Mouse (Mus musculus) CD8-positive naive resting alpha-beta T cell, adult 2 months (primary cell): ENCODE results near the gene Cdca3.
"Not testable (repeated sequence)": the region's sequence is repeated elsewhere in the genome, so short reads cannot be mapped to it uniquely, and the experiment has no call there.

Experiments
- DNase-seq, 2 experiments: peaks; one replicate each; pipeline ENCODE4 v3.0.0; 2022; ENCODE audit warnings: low read depth in 2 of 2, low spot score in 2 of 2

Cdca3 gene

DNA sequence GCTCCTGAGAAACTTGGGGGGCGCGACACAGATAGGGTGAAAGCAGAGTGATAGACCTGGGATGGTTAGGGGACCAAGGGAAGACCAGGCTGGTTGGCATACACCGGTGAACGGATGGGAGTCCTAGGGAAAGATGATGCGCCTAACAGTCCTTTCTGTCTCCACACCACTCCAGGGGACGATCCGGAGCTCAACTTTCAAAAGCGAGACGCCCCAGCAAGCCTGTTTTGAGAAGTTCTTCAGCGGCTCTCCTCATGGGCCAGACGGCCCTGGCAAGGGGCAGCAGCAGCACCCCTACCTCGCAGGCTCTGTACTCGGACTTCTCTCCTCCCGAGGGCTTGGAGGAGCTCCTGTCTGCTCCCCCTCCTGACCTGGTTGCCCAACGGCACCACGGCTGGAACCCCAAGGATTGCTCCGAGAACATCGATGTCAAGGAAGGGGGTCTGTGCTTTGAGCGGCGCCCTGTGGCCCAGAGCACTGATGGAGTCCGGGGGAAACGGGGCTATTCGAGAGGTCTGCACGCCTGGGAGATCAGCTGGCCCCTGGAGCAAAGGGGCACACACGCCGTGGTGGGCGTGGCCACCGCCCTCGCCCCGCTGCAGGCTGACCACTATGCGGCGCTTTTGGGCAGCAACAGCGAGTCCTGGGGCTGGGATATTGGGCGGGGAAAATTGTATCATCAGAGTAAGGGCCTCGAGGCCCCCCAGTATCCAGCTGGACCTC is 20.1 kb upstream of the Cdca3 start:
- no peak for DNase-seq

DNA sequence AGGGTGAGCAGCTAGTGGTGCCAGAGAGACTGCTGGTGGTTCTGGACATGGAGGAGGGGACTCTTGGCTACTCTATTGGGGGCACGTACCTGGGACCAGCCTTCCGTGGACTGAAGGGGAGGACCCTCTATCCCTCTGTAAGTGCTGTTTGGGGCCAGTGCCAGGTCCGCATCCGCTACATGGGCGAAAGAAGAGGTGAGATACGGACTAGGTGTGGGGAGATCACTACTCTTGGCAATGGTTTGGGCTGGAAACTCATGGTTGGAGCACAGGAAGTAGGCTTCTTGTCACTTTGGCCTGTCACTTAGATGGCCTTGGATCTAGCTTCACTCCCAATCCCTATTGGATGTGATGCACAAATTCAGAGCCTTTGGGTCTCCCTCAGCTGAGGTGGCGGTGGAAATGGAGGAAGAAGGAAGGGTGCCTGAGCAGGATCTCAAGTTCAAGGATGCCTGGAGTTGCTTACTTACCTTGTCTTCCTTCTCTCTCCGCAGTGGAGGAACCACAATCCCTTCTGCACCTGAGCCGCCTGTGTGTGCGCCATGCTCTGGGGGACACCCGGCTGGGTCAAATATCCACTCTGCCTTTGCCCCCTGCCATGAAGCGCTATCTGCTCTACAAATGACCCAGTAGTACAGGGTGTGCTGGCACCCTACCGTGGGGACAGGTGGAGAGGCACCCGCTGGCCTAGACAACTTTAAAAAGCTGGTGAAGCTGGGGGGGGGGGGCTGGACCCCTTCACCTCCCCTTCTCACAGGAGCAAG is 19.4 kb upstream of the Cdca3 start:
- DNase-seq: no peak

DNA sequence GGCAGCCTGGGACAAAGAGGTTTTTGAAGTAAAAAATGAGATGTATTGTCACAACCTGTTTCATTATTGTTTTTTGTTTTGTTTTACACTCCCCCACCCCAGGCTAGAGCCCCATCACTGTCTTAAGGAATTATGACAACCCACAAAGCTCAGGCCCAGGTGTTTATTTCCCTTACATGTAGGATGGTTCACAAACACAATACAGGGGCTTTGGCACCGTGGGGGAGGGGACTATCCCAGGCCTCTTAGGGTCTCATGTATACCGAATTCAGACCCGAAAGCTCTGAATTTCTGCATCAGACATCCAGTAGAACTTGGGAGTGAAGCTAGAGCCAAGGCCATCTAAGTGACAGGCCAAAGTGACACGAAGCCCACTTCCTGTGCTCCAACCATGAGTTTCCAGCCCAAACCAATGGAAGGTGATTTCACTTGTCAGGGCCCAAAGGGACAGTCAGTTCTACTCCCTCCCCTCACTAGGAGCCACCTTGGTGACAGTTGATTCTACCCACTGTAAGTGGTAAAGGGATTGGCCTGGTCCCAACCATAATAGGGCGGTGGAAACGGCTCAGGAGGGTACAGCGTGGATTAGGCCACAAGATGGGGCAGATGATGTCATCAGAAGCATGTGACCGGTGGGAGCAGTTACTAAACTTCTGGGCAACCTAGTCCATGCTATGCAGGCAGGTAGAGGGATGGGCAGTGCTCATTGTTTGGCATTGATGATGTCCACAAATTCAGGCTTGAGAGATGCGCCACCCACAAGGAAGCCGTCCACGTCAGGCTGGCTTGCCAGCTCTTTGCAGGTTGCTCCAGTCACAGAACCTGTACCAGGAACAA is 18.6 kb upstream of the Cdca3 start:
- not testable (repeated sequence) for DNase-seq

DNA sequence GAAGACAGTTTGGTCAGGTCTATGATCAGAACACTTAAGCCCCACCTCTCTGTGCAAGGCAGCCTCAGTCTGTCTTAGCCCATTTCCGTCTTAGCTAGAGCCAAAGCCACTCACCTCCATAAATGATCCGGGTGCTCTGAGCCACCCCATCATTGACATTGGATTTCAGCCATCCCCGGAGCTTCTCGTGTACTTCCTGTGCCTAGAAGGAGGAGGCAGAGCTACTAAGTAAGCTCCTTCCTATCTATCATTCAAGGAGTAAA is 18.0 kb upstream of the Cdca3 start:
- no peak for DNase-seq

DNA sequence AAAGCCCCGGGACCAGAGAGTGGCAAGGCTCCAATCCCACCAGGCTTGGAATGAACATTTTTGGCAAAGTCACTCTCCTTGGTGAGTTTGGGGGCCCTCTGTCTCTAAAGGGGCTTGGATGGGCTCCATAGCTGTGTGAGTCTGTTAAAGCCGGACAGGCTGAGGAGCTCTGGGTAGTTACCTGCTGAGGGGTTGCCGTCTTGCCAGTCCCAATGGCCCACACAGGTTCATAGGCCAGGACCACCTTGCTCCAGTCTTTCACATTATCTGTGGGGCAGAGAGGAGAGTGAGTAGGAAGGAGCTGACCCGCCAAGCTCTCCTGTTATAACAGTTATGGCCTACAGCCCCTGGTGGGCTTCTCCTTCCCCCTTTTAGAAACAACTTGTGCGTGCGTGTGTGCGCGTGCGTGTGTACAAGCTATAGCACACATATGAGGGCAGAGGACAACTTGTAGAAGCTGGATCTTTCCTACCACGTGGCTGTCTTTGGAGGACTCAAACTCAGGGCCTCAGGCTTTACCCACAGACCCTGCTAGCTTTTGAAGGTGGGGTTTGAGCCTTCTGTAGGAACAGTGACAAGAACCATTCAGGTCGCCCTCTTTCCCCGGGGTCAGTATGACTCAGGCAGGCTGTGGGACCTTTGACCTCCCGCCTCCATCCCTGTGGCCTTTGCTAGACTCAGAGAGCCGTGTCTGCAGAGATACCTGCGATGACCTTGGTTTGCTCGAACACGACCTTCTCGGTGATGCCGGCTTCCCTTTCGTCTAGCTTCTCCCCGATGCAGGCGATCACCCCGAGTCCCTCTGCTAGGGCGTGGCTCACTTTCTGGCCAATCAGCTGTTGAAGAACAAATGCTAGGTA is 17.4 kb upstream of the Cdca3 start:
- DNase-seq: no peak

DNA sequence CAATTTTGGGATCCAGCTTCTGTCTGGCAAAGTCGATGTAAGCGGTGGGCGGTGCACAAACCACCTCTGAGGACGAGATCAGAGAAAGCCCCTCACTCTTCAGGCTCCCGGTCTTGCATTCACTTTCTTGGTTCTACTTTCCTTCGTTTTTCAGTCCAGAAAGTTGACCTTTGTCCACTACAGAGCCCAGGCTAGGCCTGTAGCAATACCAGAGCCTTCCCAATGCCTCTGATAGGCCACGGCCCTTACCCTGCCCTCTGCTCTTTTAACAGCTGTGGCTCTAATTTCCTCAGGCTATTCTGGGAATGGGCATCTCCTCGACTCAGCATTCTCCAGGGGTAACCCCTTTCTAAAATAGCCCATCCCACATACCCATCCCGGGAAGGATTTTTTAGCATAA is 16.5 kb upstream of the Cdca3 start:
- DNase-seq: no peak

DNA sequence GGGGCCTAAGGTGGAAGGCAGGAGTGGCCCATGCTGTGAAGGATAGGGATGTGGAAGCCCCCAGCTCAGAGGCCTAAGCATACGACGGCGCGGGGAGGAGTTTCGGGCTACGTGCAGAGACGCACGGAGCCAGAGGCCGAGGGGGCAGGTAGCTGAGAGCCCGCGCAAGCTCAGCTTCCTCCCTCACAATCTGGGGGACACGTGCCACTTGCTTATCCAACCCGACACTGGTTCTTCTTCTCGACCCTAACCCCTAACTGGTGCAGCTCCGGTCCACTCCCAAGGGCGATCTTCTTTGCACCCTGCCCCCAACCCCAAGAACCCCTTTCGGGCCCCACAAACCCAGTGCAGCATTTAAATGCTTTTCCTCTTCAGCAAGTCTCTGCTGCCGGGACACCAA is 15.9 kb upstream of the Cdca3 start:
- DNase-seq: peak in 1 of 2 experiments; percentile 41

DNA sequence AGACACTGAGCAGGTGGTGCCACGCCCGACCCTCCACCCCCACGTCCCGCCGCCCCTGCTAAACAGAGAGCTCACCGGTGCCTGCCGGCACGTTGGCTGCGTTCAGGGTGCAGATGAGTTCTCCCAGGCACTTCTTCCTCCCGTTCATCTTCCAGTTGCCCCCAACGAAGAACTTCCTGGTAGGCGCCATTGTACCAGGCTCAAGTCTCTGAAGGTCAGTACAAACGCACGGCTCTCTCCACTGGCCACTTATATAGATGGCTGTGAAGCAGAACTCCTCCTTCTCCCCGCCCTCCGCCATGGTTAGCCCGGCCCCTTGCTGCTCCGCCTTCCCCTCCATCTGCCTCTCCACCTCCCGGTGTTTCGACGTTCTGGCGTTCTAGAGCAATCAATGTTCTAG is 15.4 kb upstream of the Cdca3 start, which contains the start of gene Tpi1:
Gene Tpi1 (minus strand): TSS at position 364 of the 400 bp plus-strand sequence.
- DNase-seq: peak; percentile 54 to 67

DNA sequence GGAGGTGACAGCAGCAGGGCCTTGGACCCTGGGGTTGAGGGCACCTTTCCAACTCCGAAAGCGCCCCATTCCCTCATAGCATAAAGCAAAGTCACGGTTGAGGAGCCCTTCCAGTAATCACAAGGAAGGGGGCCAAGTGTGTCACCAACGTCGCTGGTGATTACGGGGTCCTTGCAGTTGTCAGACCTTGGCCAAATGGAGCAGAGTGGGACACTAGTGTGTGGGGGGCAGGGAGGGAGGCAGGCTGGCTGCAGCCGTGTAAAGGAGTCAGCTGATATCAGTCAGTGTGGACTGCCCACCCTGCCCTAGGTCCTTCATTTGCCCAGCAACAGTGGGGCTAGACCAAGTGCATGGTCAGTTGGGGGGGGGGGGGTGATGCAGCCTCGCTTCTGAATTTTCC is 14.9 kb upstream of the Cdca3 start:
- DNase-seq: no peak

DNA sequence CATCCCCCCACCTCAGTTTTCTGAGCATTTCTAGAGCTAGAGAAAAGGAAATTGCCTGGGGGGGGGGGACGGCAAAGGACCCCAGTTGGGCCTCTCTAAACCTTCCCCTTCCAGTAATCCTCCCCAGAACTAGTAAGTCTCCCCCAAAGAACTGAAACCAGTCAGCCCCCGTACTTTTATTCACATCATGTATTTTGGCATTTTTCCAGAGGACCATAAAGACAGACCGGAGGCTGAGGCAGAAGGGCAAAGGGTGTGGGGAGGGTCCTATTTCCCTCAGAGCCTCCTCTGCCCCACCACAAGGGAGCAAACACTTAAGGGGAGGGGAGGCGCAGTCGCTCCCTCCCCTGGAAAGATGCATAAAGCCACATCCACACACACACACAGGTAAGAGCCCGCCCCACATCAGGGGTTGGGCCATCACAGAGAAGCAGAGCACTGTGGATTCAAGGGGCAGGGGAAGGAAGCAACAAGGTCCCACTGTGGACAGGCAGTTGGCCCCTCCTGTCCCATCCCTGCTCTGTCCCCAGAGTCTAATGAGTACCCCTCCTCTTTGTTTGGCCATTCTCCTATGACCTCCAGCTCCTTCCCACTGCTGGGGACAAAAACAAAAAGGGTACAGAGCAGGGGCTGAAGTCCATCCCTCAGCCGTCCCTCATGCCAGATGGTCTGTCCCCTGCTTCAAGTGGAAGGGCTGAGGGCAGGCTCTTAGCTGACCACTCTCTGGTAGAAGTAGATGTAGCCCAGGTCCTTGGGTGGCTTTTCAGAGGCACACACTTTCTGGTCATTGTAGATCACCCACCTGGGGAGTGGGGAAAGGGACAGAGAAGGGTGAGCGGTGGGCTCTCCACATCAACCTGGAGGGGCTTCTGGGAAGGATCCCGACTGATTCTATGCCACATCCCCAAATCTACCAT is 14.2 kb upstream of the Cdca3 start:
- DNase-seq: no peak

DNA sequence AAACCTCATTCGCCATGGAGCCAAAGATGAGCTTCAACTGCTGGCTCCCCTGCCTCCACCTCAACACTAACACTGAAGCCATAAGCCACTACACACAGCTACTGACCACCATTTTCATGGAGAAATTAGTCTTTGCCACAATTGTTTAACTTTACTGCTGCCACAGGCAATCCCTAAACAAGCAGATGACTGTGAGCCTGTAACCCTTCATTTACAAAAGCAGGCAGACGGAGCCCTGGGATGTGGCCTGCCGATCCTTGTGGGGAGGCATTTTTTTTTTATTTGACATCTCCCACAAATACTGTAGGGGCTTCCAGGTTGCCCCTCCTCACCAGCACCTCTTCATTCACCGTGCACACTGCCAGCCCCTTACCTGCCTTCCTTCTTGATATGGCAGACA is 12.7 kb upstream of the Cdca3 start:
- DNase-seq: no peak

DNA sequence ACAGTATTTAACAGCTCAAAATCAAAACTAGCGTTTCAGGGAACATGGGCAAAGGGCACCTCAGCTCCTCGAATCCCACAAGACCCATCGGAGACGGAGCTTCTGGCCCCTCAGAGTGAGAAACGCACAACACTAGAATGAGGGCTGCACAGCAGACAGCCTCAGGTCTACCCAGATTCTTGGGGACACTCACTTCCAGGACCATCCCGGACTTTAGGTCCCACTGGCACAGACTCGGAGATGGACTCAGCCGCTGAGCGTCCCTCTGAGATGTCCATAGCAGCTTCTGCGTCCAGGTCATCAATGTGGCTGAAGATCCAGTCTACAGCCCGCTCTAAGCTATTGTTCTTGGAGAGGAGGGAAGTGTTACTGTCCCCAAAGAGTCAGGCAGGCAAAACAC is 12.2 kb upstream of the Cdca3 start:
- DNase-seq: no peak

DNA sequence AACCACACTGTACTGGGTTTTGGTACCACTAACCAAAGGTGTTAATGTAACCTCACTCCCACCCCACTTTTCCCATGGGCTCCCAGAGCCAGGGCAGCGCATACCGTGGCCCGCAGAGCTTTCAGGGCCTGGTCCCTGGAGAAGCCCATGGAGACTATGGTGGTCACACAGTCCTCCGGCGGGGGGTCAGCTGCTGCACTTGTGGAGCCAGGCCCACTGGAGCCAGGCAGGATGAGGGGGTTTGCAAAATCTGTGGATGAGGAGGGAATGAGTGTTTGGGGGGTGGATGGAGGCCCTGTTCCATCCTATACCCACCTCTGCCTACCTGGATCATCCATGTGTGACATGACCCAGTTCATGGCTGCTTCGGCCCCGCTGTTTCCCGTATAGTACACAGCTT is 11.8 kb upstream of the Cdca3 start:
- DNase-seq: no peak

DNA sequence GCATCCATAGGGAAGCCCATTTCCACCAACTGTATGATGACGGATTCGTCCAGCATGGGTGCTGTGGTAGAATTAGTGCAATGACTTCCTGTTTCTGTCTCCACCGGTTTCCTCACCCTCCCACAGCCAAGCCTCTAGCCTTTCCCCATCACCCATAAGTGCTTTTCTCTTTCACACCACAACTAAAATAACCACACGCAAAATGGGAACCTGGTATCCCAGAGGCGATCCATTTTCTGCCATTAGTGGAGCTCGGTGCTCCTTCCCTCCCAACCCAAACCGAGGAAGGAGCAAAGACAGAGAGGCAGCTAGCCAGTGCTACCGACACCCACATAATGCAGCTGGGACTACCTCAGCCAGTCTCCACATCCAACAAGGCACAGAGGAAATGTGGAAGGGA is 11.4 kb upstream of the Cdca3 start:
- no peak for DNase-seq

DNA sequence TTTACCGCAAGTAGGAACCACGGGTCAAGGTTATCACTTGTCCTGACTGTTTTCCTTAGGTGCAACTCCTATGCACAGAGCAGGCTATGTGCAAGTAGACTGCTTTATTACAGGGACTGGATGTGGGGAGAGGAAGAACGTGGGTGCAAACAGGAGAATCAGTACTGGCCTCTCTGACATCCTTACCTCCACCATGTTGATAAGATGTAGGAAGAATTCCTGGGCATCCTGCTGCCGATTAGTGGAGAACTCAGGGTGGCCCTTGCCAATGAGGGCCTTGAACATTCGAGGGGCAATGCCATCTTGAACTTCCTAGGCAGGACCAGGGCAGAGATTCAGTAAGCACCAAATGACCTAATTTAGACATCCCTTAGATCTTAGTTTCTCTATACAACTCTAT is 8.5 kb upstream of the Cdca3 start:
- DNase-seq: no peak

DNA sequence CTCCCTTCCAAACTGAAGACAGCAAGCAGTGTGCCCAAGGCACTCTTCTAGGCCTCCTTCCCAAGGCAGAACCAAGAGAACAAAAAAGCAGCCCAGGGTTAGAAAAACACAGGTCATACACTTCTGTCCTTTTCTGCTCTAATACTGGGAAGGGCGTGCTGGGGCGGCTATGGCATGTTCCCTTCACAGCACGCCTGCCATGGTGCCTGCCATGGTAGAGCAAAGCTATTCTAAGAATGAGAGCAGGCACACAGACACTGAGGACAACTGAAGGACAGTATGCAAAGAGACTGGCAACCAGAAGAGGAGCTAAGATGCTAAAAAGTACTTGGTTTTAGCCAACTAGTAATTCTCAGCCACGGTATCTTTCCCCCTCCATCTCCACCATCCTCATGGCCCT is 7.3 kb upstream of the Cdca3 start:
- DNase-seq: no peak

DNA sequence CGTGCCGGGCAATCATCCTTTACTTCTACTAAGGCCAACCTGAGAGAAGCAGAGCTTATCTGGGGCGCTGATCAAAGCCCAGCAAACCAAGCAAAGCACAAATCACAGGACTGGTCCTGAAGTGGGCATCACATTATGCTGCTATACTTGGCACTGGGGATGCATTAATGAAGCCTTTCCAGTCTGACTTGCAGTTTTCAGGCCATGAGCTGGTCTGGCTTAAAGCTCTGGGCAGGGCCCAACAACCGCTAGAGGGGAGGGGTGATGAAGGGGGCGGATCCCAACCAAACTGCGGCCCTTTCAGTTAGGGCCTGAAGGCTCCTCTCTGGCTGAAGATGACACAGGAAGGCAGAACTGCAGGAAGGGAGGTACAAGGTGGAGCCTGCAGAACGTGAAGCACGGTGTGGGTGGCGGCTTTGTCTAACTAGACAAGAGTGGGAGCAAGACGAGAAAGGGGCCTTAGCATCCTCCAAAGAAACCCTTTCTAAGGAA is 1.2 kb upstream of the Cdca3 start:
- no peak for DNase-seq

DNA sequence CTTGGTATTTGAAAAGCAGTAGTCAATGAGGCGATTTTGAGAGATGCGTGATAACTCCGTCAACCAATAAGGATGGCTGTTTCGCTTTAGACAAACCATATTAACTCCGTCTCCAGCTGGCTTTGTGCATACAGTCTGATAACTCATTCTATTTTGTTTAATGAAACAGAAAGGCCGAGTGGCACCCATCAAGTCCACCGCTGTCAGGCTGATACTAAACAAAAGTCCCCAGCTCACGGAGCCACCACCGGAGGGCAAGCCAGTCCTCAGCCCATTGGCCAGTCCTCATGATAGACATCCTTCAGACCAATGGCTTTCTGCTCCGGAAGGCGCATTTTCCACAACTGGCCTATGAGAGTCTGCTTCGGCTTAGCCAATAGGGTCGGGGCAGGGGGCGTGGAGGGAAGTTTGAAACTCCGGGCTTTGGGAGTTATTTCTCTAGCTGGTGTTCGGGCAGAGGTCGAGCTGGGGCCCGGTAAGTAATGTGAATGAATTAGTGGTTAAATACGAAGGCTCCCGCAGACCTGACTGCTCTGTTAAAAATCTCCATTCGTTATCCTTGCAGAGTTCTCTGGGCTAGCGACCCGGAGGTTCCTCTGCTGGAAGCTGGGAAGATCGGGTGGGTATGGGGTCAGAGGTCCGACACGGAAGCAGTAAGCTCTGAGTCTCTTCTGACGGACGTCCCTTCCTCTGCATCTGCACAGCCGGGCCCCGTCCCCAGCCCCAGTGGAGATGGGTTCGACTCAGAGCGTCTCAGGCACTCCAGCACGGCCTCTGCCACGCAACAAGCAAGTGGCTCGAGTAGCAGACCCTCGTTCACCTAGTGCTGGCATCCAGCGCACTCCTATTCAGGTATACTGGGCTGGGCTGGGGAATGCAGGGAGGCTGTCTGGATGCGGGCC is 703 bp downstream of the Cdca3 start:
- DNase-seq: peak; percentile 85 to 89

DNA sequence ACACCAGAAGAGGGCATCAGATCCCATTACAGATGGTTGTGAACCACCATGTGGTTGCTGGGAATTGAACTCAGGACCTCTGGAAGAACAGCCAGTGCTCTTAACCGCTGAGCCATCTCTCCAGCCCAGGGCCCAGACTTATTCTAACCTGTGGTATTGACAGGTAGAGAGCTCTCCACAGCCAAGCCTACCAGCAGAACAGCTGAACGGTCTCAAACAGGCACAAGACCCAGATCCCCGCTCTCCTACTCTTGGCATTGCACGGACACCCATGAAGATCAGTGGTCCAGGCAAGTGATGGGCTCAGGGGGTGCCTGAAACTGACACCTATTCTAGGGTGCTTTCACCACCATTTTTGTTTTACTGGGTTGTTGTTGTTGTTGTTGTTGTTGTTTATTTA is 1.9 kb downstream of the Cdca3 start:
- DNase-seq: not testable (repeated sequence)
